Mouse (Mus musculus) adrenal gland (tissue): ENCODE data around the gene Ldhal6b.

Experiments used
- intact Hi-C: fragments of 180-260 bp; cut with DNase I; formaldehyde crosslinking; loops from one replicate; pipeline ENCODE4 v1.15.1; 2025

Ldhal6b gene

DNA sequence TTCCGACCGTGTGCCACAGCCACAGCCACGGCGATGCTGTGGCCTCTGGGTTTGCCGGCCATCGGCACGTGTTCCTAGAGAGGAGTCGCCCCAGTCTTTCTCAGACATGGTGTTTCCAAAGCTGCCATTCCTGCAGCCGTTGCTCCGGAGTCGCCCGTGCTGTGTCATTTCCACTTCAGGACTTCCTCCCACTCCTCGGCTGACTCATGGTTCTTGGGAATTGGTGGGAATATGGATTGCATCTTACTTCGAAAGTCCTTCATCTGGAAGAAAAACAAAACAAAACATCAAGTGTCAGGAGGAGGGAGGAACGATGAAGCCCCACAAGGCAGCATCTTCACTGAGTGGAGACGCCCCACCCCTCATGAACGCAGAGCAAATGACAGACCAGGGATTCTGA lies 7.4 kb downstream of the Ldhal6b start:
- intact Hi-C loops: no loop called here

DNA sequence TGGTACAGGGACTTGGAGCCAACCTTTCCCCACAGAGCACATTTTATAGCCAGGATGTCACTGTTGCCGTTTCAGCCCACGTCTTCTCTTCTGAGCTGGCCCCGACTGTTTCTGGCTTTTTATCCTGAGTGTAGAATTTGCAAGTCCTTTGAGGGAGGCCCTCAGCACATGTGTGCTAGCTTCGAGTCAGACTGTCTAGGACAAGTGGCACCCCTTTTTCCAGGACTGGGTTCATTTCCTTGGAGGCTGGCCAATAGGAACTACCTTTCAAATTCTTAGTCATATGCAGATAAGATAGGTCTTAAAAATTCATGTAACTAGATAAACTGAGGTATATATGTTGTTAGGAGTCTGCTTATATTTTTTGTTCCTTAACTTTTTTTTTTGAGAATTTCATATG lies 8.2 kb downstream of the Ldhal6b start:
- intact Hi-C loops: no loop called here

DNA sequence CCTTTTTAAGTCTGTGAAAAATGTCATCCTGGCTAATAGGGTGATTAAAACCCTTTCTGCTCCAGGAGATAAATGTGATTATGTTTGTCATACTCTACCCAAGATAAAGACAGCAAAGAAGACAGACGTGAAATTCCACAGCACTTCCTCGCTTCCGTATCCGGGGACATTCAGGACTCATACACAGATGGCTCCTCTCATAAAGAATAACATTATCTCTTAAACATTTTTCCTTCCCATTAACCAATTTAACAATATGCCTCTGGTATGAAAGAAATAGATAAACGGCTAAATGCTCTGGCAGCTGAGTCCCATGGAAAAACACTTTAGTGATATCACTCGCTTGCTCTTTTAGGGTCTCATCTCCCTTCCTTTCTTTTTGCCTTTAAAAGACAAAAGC lies 11.5 kb downstream of the Ldhal6b start:
- intact Hi-C loops: no loop called here

DNA sequence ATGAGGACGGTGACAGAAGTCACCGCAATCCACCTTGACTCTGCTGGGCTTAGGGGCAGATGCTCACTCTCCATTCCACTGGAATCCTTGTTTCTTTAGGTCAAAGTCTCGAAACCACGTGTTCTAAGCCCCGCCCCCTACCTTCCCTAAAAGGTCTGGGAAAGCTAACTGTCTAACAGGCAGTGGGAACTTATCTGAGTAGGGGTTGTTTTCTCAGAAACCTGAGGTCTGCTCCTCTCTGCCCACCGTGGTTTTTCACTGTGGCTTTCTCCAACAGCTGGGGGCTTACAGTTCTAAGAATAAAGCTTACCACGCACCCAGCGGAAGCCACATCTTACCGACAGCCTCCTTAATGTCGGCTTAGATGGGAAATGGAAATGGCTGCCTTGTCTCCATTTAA lies 12.0 kb downstream of the Ldhal6b start:
- intact Hi-C loops: no loop called here

DNA sequence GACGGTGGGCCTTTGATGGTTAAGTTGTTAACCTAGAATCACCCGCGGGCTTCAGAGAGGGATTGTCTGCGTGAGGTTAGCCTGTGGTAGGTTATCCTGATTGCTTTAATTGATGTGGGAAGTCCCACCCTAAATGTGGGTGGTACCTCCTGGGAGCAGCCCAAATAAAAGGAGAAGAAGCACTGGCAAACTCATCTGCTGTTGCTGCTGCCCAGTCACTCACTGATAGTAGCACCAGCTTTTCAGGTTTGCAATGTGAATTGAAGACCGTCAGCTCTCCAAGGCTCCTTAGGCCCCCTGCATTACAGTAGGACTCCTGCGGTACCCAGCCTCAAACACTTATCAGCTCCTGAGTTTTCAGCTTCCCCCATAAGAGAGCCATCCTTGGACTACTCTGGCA lies 14.7 kb downstream of the Ldhal6b start:
- intact Hi-C loops: loop anchor here (5.0 kb wide), 1 partner anchor 72 kb away; no protein-coding TSS in a partner anchor

DNA sequence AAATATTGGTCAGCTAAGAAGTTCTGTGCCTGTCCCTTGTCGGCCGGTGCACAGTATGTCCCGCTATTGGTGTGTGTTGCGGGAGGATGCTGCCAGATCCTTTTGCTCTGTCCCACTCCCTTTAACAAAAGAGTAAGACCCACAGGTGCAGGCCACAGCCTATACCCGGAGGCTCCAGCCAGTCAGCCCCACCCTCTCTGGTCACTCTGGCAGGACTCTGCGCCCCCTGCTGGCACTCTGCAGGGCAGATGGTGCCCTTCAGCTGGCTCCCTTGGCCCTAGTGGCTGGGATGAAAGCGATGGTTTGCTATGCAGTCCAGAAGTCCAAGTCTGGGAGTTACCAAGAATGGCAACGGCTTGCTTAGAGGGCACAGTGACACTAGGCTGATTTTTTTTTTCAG lies 15.9 kb downstream of the Ldhal6b start:
- intact Hi-C loops: loop anchor here (5.0 kb wide), 1 partner anchor 70 kb away; no protein-coding TSS in a partner anchor

DNA sequence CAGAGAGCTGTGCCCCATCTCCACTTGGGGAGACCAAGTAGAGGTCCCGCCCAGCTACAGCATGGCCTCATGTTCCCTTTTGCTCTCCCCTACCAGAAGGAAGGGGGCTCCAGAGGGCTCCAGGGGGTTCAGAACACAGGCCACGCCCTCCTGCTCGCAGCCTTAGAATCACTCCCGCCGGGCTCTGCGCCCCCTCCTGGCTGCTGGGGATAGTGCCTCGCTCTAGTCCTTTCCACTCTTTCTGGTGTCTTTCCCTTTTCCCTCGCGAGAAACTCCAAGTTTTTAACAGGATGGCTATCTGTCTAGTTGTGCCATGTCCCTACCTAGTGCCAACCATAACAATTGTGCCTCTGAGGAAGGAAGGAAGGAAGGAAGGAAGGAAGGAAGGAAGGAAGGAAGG lies 16.5 kb downstream of the Ldhal6b start:
- intact Hi-C loops: loop anchor here (5.0 kb wide), 1 partner anchor 70 kb away; no protein-coding TSS in a partner anchor

DNA sequence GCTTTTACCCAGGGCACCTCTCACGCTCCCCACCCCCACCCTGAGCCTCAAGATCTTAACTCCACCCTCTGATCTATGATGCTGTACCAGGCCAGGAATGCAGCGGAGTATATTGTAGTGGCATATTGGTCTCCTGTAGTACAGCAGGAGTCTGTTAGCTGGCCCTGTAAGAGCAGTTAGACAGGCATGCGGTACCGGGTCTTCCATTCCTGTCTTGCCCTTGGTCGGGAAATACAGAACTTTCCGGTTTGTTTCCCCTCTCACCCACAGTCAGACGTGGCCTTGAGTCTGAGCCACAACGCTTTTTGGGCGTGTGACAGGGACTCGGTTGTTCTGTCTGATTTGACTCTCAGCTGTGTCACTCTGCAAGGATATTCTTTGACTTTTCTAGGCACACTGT lies 17.3 kb downstream of the Ldhal6b start:
- intact Hi-C loops: loop anchor here (5.0 kb wide), 1 partner anchor 69 kb away; no protein-coding TSS in a partner anchor

DNA sequence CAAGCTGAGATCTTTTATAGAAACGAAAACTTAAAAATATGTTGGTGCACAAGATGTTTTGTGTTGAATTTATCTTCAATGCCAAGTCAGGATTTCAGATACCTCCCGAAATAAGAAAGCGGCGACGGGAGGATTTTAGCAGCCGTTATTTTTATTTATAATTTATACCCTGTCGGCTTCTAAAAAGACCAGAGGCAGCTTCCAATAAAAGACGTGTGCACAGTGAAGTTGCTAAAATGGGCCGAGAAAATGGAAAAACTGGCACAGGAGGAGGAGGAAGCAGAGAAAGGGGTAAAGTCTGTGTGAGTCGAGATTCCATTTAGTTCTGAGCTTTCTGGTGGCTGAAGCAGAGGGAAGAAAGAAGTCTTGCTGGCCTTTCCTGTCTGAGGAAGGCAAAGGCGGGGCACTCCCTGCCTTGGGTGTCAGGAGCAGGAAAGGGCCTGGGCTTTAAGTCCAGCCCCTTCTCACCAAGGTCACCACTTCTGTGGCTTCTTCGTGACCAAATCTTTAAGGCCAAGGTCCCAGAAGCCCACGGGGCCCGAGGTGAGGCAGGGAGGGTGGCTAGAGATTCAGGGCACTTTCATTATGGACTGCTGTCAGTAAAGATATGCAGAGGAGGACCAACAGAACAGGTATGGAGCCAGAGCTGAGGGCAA lies 18.0 kb downstream of the Ldhal6b start:
- intact Hi-C loops: loop anchor here (5.0 kb wide), 1 partner anchor 68 kb away; no protein-coding TSS in a partner anchor

DNA sequence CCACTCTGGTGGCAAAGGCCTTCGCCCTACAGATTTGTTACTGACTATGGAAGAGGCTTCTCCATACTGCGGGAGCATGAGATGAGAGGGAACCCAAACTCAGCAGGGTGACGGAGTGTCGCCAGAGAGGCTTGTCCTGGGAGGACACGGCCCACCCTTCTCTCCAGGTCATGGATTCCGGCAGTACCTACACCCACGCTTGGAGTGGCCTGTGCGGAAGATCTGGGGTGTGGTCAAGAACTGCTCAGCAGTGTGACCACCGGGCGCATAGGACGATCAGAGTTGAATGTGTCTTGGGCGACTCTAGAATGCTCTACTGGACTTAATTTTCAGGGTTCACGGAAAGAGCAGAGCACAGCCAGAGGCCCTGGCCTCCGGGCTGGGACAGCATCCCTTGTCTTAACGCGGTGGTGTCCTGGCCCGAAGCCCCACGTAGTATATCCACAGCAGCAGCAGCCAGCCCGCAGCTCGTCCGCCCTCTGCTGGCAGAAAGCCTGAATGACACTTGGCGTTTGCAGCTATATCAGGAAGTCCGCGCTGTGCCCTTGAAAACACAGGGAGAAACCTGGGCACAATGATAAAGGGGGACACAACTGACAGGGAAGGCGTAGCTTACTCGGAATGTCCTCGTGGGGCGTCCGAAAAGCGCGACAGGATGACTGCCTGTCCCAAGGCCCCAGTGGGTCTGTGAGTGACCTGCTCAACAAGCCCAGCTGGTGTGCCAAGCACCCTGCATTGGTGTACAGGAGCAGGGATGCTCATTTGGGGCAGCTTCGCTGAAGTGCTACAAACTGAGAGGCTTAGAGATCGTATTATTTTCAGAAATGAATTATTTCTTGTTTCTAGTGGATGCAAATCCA lies 21.2 kb downstream of the Ldhal6b start:
- intact Hi-C loops: loop anchor here (5.0 kb wide), 1 partner anchor 145 kb away; no protein-coding TSS in a partner anchor

DNA sequence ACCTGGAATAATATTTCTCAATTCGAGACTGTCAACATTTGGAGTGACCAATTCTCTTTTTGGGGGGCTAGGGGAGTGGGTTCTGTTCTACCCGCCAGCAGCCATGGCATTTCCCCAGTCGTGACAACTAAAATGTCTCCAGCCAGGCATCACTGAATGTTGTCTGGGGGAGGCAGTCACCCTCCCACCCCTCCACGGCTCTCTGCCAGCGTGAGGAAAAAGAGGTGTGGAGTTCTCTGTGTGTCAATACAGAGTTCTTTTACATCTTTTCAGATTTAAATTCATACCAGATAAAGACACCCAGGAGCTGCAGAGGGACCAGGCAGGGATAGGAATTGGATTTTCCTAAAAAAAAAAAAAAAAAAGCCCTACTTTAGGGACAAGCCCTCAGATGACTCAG lies 22.4 kb downstream of the Ldhal6b start:
- intact Hi-C loops: loop anchor here (5.0 kb wide), 1 partner anchor 144 kb away; no protein-coding TSS in a partner anchor

DNA sequence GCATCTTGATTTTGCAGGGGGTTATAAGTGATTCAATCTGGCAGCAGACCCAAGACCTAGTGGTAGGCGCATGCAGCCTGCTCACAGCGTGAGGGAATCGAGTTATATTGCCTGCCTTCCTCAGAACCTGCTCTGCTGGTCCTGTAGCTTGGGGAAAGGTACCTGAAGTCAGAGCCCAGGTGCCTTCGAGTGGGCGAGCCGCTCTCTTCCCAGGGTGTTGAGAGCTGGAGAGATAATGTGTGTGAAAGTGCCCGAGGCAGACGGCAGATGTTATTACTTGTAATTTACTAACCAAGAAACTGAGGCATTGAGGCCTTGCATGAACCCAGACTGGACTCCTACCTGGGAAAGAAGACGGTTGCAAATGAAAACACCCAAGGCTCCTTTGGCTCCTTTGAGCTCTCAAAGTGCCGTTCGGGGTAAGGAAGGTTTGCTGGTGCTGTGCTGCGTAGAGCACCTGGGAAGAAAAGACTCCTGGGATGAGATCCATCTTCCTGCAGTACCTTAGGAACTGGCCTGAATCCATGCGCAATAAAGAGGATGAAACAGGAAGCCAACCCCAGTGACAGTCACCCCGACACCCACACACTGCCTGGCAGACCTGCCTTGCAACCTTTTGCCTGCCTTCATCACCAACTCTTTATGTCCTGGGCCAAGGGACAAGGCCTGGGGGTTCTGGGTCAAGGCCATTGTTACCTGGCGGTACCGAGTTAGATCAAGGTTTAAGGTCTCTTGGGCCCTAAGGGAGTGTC lies 22.9 kb downstream of the Ldhal6b start:
- intact Hi-C loops: loop anchor here (5.0 kb wide), 1 partner anchor 143 kb away; no protein-coding TSS in a partner anchor

DNA sequence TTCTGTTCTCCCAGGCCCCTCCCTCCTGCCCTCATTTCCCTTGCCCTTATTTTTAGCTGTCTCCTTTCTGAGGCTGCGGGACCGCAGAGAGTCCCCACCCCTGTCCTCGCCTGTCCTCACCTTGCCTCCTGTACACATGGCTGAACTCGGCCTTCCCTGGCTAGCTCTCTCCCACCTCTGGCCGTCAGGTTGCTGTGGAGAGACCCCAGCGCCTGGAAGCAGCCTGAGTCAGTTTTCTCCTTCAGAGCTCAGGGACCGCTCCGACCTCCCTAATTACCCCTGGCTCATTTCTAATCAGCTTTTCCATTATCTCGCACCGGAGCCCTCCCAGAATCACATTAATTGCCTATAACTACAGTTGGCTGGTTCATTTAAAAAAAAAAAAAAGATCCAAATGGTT lies 27.9 kb downstream of the Ldhal6b start:
- intact Hi-C loops: no loop called here

DNA sequence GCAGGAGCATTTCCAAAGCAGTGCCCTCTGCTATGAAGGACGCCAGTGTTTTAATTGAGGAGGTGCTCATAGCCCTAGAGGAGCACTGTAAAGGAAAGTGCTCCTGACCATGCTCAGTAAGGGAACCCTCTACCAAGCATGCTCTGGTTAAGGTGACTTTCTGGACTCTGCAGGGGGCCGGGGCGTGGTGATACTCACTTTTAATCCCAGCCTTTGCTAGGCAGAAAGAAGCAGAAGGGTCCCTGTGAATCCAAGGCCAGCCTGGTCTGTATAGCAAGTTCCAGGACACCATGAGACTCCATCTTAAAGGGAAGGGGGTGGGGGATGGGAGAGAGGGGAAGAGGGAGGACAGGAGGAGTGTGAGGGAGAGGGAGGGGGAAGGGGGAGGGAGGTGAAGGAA lies 30.2 kb downstream of the Ldhal6b start:
- intact Hi-C loops: no loop called here

DNA sequence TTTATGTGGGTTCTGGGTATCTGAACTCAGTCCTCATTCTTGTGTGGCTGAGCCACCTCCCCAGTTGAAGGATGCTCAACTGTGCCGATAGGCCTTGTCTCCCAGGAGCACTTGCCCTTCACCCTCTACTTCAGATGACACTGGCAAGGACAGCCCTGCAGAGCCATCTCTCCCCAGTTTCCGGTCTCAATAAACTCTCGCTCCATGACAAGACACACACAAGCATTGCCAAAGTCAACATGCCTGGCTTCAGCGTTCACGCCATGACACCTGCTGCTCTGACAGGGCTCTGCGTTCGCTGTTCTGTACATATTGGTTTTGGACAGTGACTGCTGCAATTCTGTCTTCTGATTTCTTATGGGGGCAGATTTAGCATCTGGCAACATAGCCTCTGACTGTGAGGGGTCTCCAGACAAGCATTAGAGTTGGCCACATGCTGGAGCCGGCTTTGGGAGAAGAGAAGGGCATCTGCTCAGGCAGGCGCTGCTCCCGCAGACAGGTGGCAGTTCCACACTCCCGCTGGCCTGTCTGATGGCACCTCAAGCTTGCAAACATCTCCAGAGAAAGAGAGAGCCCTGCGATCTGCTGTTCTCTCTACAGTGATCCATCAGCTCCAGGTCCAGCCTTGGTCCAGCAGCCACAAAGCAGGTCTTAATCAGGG lies 31.6 kb downstream of the Ldhal6b start:
- intact Hi-C loops: no loop called here

DNA sequence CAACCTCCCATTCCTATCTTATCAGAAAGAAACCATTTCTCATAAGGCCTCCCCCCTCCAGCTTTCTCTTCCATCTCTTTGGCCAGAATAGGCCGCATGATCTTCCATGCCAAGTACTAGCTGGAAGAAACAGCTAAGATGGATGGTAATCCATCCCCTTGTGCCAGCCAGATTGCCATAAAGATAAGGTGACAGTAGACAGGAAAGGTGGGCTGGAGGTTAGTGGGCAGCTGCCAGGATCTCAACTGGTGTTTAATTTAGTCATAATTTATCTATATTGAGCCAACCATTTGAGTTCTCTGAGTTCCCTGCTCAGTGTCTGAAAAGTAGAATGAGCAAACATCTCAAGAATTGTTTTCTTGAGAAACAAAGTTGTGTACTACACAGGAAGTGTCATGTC lies 32.9 kb downstream of the Ldhal6b start:
- intact Hi-C loops: no loop called here

DNA sequence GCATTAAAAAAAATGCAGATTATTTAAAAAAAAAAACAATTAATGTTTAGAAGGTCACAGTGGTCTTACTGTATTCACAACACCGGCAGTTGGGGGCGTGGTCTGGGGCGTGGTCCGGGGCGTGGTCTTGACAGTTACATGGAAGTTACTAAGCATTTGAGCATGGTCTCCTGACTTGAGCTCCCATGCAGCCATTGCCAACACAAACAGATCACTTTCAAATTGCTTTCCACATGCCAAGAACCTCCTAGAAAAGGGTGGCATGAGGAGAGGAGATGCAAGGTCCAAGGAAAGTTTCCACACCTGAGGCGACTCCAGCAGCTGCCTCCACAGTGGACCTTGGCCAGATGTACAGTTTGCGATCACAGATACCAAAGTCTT lies 40.6 kb downstream of the Ldhal6b start:
- intact Hi-C loops: no loop called here

DNA sequence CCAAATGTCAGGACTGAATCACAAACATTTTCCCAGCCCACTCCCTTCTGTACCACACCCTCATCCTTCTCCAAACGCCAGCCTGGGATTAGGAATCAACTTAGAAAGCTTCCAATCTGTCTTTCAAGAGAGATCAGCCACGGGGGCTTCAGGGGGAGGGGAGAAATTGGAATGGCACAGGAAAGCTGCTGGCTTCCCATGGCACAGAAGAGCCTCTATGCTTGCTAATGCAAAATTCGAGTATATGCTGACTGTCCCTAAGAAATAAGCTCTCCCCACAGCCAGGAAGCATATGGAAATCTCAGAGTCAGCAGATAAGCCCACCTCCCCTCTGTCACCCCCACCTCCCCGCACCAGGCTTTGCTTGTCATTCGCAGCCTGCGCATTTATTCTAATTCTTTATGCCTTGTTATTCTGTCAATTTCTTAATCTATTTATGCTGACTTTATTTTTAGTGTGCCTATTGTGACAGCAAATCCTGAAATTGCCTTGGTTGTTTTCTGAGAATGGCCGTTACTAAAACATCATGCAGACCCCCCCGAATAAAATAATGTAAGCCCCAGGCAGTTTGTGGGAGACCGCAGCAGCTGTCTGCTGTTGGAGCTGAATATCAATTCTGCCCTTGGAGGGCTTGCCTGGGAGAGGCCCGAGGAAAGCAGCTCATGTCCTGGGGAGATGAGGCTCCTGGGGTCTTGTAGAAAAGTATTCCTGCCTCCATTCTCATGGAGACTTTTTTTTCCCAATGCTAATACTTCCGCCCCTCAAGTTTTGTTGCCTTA lies 41.2 kb downstream of the Ldhal6b start:
- intact Hi-C loops: no loop called here

DNA sequence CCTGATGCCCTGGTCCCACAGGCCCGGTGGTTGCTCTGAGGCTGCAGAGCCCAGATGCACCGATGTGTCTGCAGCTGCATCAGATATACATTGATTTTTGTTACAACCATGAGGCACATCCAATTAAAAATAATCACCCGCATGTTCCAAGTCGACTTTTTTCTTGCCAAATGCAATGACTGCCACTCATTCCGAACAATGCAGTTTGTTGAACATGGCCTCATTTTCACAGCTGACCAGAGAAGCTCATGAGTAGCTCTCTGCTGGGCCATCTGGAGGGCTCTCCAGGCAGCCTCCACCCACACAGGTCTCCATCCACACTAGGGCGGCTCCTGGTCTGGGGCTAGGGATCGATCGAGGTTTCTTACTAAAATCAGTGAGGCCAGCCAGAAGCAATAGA lies 45.6 kb downstream of the Ldhal6b start:
- intact Hi-C loops: no loop called here

DNA sequence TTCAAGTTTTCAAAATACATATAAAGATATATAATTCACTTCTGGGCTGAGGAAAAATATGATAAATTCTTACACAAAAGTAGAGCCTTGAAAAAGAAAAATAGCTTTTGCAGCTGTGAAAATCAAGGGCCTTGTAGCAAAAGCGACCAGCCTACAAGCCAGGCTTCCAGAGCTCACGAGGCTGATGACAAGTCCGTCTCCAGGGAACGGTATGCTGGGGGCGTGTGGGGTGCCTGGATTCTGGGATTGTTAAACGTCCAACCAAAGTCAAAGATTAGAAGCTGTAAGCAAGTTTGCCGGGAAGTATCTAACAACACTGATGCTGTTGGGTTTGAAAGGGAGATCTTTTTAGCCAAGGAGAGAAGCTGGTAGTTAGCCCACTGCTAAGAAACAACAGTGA lies 47.0 kb downstream of the Ldhal6b start:
- intact Hi-C loops: no loop called here
